Mouse (Mus musculus): ENCODE measurements around the gene Erfe. TPM values are rescaled to one million over a fixed set of nuclear protein-coding genes. Genes with fewer than 3 reads are reported as not detected.

Erfe gene
- total RNA-seq (2021): not detected

DNA sequence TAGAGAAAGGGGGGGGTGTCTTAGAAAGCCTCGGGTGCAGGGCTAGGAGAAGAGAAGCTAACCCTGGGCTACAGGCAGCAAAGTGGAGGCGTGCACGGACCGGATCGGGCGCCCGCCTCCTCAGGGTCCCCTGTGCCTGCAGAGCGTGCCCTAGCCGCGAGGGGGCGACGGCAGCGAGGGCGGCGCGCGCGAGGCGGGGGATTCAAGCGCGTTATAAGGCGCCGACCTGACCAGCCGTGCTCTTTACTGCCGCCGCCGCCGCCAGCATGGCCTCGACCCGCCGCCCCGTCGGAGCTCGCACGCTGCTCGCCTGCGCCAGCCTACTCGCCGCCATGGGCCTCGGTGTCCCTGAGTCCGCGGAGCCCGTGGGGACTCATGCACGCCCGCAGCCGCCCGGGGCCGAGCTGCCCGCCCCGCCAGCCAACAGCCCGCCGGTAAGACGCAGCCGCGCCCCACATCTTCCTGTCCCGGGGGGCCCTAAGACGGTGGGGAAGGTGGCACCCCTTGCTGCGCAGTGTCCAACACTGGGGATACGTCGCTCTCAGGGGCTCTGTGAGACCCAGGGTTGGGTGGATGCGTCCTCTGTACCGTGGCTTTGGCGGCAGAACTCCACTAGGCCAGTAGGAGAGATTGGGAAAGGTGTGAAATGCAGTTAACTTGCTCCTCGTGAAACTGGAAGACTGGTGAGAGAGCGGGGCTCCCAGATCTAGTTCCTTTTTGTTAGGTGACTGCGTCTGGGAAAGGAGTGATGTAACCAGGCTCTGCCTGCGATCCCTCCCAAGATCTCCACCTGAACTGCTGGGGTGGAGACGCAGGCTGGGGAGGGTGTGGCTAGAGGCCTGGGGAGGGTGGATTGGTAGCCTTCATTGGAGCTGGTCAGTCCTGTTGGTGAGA lies at the start of gene Erfe:
Gene Erfe, plus strand, starts transcription at position 216 of the 894 bp plus-strand sequence.
- intact Hi-C loops (cut with DNase I): loop anchor here (5.0 kb wide), 1 partner anchor 116 kb away; no protein-coding TSS in a partner anchor
- DNase-seq: peak; percentile 74 to 77

DNA sequence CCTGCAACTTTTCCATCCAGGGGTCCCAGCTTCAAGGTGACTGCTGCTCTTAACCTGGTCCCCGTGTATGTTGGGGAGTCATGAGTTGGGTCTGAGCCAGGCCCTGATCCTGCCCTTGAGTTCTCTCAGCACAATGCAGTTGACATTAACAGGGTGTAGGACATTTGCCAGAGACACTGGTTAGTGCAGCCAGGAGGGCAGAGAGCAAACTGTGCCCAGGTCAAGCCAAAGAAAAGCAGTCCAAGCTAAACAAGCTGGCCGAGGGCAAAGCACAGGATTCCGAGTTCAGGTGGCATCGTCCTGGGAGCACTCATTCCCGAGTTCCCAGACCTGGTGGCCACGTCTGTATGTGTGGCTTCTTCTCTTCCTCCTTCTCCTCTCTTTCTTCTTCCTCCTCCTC lies 48.6 kb upstream of the Erfe start:
- intact Hi-C loops (cut with DNase I): no loop called here
- no peak for DNase-seq

DNA sequence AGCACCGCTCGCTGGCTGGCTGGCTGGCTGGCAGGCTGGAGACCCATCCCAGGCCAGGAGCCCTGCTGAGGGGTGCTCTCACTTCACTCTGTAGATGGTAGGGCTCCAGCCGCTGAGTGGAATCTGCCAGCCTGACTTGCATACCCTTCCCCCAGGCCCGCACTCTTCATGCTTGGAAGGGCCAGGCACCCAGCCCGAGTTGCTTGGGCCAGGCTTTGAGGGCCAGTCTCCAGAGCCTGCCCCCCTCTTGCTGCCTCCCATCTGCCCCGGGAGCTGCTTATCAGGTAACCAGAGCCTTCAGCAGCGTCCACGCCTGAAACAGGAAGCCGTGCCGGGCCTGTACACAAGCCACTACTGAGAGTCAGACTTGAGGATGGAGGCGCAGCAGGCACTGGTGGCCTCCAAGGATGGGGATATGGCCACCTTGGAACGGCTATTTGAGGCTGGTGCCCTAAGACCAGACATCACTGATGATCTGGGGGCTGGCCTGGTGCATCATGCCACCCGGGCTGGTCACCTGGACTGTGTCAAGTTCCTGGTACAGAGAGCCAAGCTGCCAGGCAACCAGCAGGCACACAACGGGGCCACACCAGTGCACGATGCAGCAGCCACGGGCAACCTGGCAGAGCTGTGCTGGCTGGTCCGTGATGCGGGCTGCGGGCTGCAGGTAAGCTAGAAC lies 44.3 kb upstream of the Erfe start, which contains the start of gene Espnl:
Gene Espnl, plus strand, starts transcription at position 316 of the 679 bp plus-strand sequence.
- DNase-seq: peak; percentile 7 to 14
- intact Hi-C loops (cut with DNase I): no loop called here

DNA sequence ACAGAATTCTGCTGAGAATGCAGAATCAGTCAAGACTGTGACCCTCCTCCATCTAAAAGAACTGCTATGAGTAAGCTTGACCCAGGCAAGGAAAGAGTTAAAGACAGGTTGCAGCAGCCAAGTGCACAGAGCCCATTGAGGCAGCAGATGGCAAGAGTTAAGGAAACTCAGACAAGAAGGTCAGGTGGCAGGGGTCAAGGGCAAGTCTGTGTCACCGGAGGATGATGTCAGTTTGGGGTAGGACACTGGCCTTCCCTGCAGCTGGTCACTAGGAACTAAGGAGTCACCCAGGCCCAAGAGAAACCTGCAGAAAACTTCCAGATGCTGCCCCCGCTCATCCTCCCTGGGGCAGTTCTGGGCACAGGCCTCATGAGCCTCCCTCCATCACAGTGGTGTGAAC lies 41.6 kb upstream of the Erfe start:
- intact Hi-C loops (cut with DNase I): no loop called here
- DNase-seq: no peak

DNA sequence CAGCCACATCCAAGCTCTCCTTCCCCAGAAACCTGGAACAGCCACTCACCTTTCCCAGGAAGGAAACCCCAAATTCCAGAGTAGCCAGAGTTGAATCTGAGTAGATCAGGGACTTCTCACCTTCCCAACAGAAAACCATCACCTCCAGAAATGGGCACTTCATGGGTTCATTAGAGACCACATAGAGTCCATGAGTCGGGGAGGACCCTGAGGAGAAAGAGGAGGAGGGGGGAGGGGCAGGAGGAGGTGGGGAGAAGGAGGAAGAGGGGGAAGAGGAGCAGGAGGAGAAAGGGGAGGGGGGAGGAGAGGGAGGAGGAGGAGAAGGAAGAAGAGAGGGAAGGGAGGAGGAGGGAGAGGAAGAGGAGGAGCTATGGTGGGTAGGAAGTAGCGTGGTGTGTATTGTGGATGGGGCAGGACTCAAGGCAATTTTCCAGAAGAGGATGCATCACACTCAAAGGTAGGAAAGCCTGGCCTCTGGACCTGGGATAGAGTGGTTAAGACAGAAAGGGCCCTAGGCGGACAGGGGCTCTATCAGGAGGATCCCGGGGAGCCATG lies 40.7 kb upstream of the Erfe start:
- DNase-seq: no peak
- intact Hi-C loops (cut with DNase I): no loop called here

DNA sequence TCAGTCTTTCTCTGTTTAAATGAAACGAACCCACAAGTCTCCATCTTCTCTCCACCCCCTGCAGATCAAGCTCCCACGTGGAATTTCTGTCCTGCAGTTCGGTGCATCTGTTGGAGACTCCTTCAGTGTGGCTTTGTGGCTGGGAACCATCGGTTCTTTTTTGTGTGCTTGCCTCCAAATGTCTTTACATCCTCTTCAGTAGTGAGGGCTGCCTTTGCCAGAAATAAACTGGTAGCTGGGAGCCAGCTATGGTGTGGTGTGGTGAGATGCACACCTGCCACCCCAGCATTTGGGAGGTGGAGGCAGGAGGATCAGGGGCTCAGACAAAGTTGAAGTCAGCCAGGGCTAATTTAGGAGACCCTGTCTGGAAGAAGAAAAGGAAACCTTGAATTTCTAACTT lies 34.1 kb upstream of the Erfe start:
- intact Hi-C loops (cut with DNase I): no loop called here
- DNase-seq: no peak

DNA sequence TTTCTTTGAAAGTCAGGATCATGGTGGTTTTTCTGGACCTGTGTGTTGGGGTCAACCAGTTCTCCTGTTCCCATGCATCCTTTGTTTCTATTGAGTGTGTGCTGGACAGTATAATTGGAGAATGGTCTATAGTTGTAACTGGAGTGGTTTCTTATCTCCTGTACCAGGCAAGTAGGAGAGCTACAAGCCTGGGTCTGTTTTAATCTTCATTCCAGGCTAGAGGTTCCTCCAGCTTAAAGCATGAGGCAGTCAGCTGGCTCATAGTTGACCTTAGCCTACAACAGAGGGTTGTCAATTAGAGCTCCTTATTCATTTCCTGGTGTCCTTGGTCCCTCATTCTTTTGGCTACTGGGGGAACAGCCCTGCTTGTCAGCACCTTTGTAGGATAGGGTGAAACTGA lies 32.6 kb upstream of the Erfe start:
- intact Hi-C loops (cut with DNase I): no loop called here
- DNase-seq: no peak

DNA sequence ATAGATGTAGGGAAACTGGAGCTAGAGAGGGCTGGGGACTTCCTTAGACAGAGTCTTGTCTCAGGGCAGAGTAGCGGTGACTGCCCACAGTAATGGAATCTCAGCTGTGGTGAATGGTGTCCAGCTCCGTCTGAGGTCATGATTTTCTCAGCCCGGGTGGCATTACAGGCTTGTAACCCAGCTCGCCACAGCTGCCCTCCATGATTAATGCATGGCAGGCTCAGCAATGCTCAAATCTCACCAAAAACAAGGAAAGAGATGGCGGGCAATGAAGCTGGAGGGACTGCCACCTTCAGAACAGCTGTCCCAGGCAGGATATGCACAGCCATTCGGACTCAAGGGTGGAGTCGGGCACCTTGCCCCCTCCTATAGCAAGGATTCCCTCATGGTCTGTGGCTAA lies 28.9 kb upstream of the Erfe start:
- no peak for DNase-seq
- intact Hi-C loops (cut with DNase I): no loop called here

DNA sequence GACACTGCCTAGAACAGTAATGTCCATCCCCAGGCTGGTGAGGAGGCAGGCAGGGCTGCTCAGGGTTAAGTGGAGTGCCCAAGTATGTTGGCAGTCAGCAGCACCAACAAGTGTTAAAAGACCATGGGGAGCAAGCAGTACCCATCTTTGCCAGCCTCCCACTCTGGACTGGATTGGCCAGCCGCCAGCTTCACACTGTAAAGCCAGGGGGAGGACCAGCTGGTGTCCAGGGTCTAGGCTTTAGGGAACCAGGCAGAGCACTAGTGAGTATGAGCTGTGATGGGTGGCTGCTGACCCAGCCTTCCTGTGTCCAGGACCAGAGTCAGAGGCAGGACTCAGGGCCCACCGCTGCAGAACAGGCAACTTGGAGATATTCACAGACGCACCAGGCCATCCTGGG lies 22.2 kb upstream of the Erfe start:
- intact Hi-C loops (cut with DNase I): no loop called here
- DNase-seq: no peak

DNA sequence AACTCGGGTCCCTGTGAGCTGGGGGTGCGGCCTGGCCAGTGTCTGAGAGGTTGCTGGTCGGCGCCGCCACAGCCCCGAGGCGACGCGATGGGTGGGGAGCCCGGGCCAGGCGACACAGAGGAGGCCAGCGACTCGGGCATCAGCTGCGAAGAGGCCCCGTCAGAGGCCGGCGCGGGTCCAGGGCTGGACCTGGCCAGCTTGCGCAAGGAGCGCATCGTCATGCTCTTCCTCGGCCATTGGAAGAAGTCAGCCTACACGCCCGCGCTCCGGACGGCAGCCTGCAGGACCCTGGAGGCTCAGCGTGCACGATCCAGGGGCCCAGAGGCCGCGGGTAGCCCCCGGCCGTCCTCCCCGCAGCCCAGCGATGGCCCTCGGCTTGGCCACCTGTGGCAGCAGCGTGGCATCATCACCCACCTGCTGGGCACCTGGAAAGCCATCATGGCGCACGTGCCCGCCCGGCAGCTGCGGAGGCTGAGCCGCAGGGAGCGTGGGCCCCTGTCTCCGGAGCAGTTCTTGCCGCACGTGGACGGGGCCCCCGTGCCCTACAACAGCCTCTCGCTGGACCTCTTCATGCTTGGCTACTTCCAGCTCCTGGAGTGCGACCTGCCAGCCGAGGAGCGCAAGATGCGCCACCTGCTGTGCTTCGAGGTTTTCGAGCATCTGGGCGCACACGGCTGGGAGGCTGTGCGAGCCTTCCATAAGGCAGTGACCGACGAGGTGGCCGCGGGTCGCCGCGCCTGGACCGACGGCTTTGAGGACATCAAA lies 21.1 kb upstream of the Erfe start:
- intact Hi-C loops (cut with DNase I): no loop called here

DNA sequence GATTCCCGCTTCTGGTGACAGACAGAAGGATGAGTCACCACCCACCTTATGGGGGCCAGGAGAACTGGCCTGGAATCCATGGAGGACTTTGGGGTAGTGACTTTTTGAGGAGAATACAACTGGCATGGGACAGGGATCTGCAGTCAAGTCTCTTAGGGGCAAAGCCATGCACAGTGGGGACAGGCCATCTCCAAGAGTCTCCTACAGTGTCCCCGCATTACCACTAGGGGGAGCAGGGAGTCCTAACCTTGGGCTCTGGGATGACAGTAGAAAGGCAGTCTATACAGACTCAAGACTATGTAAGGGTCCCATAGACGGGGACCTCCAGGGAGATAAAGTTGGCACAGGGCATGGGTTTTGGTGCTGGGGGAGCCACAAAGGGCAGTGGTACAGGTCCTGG lies 19.3 kb upstream of the Erfe start:
- intact Hi-C loops (cut with DNase I): loop anchor here (1.0 kb wide), 2 partner anchors 33 to 136 kb away; no protein-coding TSS in a partner anchor
- DNase-seq: peak; percentile 61 to 63

More for the DNA sequence above, 21.1 kb upstream of the Erfe start:
- DNase-seq: peak in 1 of 2 experiments; percentile 13

DNA sequence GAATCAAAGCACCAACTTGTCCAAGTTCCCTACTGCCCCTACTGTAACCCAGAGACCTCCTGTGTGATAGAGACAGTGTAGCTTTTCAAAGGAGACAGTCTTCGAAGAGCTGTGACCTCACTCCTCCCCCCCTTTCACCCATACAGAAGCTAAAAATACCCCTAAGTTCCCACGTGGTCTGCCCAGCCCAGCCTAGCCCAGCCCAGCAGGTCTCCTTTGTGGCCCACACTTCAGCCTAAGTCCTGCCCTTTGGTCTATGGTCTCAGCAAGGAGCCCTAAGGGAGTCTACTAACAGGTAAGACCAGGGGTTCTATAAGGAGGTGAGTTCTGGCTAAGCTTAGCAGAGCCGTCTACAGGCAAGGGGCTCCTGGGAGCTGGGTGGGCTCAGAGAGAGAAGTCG lies 15.4 kb upstream of the Erfe start, which contains the start of gene Klhl30:
Gene Klhl30, plus strand, starts transcription at position 176 of the 400 bp plus-strand sequence.
- intact Hi-C loops (cut with DNase I): no loop called here
- DNase-seq: peak; percentile 19 to 31

DNA sequence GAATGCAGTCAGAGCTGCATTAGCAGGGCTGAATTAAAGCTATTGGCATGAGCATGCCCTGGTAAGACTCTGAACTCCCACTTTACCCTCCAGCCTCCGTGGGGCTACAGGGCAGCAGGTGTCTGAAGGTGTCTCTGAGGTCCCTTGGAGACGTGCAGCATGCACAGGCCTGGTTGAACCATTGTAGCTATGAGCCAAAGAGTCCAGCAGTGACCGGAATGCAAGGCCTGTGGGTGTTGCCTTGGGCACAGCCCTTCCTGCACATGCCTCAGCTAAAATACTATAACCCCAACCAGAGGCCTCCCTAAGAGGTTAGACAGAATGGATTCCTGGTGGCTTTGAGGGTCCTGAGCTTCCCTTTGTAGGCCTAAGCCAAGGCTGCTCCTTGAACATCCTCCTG lies 15.0 kb upstream of the Erfe start:
- intact Hi-C loops (cut with DNase I): no loop called here
- no peak for DNase-seq

DNA sequence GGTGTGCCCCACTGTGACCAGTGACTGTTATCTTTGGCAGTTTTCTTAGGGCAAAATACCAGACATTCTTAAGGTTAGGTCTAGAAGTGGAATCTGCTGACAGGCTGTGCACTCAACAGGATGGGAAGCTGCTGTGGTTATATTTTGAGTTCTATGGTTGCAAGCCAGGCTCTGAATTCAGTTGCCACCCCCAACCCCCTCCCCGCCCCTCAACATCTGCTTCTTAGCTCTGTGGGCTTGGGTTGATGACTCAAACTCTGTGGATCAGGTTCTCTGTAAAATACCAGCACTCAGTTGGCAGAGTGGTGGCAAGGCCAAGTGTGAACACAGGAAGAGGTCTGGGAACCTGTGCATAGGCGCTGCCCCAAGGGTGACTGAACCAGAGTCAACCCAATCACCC lies 14.0 kb upstream of the Erfe start:
- DNase-seq: no peak
- intact Hi-C loops (cut with DNase I): no loop called here

DNA sequence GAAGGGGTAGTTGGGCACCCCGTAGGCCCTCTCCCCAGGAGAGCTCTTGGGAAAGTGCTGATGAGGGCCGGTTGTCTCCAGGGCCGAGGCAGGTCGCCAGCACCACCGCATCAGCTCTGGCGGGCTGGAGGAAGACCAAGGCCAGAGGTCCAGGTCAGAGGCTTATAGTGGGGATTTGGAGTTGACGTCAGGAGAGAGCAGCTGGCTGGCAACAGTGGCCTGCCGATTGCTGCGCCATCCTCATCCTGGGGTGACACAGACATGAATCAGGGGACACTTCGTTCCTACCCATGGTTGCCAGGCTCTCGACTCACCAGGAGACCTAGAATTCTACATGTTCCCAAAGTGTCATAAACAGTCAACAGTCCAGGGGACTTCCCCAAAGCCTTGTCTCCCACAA lies 10.1 kb upstream of the Erfe start:
- DNase-seq: no peak
- intact Hi-C loops (cut with DNase I): no loop called here

DNA sequence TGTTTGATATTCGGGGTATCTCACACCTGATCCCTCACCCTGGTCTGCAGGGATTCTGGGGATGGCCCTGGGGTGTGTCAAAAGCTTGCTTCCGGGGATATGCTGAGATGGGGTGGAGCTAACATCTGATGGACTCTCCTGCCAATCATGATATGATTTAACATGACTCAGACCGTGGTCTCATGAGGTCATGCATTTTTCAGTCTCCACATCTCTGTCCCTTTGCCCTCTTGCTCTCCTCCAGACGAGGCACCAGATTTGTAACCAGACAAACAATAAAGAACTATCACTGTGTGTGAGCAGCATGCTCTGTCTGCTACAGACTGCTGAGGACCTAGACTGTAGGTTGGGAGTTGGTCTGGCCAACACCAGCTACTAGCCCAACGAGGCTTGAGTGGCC lies 4.1 kb upstream of the Erfe start:
- no peak for DNase-seq
- intact Hi-C loops (cut with DNase I): no loop called here

DNA sequence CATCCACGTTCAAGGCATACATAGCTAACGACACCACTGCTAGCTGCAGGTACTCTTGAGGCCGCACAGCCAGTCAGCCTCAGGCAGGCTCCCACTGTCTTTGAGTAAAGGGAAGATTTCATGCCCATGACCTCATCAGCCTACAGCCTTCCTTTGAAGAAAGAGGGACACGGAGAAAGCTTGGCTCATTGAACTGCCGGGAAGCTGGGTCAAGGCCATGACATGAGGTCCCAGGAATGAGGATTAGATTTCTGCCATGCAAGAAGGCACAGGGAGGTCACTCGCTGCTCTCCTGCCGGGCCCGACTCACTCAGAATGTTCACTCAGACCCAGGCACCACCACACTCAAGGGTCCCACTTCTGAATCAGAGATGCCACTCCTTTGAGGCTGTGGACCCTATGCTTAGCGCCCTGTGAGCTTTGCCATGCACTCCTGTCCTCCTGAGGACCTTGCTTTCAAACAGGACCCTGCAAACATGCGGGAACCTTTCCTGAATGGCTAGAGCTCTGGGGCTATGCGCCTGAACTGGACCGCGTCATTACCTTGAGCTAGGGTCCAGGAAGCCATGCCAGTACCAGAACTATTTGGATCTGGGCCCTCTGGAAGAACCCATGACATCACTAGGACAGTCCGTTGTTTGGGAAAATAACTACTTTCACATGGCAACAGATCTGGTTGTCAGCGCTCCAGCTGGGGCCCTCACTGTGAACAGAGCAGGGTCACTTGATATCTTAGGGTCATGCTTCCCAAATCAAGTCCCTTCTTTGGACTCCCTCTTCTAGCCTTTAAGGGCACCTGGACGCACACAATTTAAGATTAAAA lies 1.2 kb upstream of the Erfe start:
- DNase-seq: no peak
- intact Hi-C loops (cut with DNase I): loop anchor here (5.0 kb wide), 1 partner anchor 117 kb away; no protein-coding TSS in a partner anchor

DNA sequence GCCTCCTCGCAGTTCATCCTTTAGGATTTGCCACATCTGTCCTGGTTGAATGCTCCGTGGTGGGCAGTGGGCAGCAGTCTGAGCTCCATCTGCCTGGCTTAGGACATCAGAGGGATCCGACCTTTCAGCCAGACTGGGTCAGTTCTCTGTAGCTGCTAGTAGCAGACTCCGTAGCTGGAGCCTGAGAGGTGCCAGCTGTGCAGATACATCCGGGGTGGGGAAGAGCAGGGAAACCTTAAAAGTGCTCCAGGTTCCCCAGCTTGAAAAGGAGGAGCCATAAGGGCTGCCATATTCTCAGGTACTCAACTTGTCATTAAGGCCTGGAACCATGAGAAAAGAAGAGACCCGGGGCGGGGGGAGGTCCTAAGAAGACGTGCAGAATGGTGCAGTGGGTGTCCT lies 415 bp upstream of the Erfe start:
- DNase-seq: no peak
- intact Hi-C loops (cut with DNase I): loop anchor here (5.0 kb wide), 1 partner anchor 116 kb away; no protein-coding TSS in a partner anchor

DNA sequence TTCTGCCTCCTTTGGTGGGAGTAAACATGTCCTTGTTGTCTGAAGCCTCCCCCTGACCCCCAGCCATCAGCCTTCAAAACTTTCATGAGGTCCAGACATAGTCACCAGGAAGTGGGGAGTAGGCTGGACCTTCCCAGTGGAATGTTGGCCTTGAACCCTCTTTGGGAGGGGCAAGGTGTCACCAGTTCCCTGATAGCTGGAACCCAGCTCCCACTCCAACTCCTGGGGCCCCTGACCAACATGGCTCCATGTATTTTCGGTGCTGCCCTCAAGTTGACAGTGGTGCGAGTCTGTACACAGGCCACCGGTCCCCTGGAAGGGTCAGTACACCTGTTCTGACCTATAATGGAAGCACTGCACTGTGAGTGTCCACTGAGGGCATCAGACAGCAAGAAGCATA lies 1.1 kb downstream of the Erfe start:
- DNase-seq: no peak
- intact Hi-C loops (cut with DNase I): loop anchor here (5.0 kb wide), 1 partner anchor 115 kb away; no protein-coding TSS in a partner anchor

DNA sequence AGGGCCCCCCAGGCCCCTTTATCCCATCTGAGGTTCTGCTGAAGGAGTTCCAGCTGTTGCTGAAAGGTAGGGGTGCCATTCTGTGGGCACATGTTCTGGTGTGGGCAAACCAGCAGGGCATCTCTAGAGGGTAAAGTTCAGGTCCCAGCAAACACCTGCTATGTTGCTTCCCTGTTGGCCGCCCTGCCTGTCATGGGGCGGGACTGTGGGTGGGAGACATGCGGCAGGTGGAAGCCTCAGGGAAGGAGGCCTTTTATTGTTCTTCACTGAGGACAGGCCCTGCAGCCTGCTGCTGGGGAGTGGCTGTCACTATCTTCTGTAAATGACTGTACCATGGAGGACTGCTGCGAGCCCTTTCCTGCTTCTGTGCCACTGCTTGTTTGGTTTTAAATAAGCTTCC lies 3.2 kb downstream of the Erfe start:
- no peak for DNase-seq
- intact Hi-C loops (cut with DNase I): loop anchor here (5.0 kb wide), 1 partner anchor 113 kb away; no protein-coding TSS in a partner anchor

Measured in heart, postnatal 36 days (tissue).